Mouse (Mus musculus) right cerebral cortex, postnatal 25 days (tissue): ENCODE results near the gene Cirbp.
"Not testable (repeated sequence)": the region's sequence is repeated elsewhere in the genome, so short reads cannot be mapped to it uniquely, and the experiment has no call there.

Source experiments
- DNase-seq: peaks from one replicate; pipeline ENCODE4 v3.0.0; 2022

Cirbp gene

DNA sequence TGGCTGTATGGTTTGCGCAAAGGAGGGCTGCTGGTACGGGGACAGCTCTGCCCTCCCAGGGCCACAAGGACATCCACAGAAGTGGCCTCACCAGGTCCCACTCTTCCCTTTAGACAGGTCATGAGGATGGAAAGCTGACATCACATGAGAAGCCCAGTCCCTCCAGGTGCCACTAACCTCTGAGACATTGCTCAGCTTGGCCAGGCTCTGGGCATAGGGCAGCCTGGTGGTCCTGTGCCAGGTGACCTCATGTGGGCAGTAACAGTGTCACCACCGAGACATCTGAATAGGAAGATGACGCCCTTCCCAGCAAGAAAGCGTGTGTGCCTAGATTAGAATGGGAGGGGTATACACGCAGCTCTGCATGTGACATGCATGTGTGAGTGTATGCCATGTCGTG, 16.8 kb downstream of the Cirbp start:
- no peak for DNase-seq

DNA sequence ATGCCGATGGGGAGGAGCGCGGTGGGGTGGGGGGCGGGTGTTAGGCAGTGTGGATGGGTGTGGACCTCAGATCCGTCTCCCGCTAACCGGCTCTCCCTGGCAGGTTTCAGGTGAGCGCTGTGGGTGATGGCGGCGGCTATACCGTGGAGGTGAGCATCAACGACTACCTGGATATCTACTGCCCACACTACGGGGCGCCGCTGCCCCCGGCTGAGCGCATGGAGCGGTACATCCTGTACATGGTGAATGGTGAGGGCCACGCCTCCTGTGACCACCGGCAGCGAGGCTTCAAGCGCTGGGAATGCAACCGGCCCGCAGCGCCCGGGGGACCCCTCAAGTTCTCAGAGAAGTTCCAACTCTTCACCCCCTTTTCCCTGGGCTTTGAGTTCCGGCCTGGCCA, 20.9 kb downstream of the Cirbp start:
- DNase-seq: no peak

DNA sequence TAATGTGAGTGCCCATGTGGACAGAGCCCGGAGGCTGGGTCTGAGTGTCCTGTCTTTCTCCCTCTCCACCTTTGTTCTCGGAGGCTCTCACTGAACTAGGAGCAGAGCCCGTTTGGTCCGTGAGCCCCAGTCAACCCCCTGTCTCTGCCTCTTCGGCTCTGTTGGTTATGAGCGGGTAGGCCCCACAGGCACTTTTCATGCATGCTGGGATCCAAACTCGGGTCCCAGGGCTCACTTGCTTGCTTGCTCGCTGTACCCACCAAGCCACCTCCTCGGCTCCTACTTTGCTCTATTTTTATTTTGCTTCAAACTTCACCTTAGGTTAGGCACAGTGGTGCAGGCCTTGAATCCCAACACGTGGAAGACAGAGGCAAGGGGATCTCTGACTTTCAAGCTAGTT, 22.0 kb downstream of the Cirbp start:
- DNase-seq: no peak

DNA sequence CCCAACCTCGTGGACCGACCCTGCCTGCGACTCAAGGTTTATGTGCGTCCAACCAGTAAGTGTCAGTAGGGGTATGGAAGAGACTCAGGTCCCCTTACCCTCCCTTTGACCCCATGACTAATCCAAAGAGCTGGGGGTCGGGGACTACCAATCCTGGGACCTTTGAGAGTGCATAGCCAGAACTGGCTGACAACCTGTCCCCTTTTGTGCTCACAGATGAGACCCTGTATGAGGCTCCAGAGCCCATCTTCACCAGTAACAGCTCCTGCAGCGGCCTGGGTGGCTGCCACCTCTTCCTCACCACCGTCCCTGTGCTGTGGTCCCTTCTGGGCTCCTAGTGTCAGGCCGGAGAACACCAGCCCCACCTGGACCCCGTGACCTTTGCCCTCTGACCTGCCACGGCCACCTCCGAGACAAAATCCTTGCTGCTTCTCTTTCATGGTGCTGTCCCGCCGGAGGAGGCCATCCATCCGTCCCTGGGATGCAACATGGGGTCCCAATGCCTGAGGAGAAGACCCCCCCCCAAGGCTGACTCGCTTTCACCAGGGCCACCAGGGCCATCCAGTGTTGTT, 22.8 kb downstream of the Cirbp start:
- DNase-seq: no peak

DNA sequence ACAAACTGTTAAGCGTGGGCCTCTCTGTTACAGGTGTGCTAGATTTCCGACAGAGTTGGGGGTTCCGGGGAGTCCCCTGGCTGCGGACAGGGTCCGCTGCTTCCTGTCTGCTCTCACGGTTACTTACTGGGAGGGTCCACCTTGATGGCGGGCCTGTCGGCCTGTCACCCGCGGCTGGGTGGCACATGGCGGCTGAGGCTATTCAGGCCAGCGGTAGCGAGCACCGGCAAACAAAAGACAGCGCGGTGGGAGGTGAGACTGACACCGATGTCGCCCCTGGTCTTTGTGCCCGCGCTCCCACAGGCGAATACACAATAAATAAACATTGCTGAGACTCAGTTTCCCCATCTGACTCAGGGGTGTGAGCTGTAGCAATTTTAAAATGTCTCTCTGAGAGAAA, 24.2 kb downstream of the Cirbp start:
- no peak for DNase-seq

DNA sequence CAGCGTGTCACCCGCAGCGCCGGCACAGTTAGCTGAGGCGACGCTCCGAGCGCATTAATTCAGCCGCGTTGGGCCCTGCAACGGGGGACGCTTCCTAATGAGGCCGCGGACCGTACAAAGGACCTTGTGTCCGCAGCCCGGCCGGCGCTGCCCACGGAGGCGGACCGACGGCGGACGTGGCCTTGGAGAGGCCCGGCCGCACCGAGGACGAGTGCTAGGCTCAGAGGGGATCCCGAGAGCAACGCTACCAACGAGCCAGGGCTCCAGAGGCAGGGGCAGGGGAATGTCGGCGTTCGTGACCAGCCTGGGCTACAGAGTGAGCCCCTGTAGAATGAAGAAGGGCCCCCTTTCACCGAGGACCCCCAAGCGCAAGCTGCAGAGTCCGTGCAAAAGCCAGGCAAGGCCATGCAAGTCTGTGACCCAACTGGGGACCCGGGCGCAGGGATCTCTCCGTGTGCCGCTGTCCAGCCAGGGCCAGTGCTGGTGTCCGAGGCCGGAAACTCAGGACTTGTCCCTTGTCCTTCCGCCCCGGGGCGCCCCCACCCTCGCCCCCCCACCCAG, 24.8 kb downstream of the Cirbp start:
- DNase-seq: no peak

DNA sequence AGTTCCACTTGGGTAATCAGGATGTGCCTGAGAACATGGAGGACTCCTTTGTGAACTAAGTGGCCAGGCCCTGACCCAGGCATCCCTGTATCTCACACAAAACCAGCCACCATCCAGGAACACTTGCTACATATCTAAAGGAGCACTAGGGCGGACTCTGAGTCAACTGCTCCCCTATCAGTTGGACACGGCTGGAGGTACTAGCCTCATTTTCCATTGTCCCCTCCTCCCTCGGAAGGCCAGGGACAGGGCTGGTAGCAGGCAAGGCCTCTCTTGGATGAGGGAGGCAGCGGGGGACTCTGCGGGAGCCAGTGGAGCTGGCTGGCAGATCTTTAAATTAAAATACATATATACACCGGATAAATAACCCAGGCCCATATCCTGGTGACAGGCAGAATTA, 28.2 kb downstream of the Cirbp start:
- DNase-seq: no peak

DNA sequence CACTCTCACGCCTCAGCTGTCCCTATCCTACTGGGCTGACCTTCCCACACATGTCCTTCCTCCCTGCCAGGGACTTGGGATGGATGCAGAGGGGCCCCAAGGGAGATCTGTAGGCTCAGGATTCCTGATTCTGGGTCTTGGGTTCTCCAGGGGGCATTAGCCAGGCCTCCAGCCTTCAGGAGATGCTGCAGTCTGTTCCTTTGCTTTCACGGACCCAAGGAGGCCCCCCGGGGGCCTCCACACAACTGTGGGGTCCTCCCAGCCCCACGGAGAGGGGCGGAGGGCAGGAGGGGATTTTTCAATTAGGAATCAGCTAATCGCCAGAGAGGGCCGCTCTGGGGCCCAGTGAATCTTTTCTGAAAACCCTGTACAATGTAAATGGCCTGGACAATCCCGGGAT, 28.7 kb downstream of the Cirbp start:
- DNase-seq: no peak

DNA sequence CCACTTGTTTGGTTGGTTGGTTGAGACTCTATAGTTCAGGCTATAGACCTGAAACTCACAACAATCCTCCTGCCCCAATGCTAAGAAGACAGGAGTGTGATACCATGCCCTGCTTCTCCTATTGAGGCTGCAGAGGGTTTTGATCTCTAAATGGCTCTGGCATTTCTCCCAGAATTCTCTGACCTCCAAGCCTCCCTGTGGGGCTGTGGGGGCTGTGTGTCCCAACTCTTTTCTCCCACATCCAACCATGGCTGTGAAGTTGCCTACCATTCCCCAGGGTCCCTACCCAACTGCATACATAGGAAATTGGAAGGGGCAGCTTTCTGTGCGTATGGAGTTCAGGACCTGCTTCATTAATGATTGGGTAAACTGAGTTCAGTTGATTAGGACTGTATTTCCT, 30.4 kb downstream of the Cirbp start:
- DNase-seq: no peak

DNA sequence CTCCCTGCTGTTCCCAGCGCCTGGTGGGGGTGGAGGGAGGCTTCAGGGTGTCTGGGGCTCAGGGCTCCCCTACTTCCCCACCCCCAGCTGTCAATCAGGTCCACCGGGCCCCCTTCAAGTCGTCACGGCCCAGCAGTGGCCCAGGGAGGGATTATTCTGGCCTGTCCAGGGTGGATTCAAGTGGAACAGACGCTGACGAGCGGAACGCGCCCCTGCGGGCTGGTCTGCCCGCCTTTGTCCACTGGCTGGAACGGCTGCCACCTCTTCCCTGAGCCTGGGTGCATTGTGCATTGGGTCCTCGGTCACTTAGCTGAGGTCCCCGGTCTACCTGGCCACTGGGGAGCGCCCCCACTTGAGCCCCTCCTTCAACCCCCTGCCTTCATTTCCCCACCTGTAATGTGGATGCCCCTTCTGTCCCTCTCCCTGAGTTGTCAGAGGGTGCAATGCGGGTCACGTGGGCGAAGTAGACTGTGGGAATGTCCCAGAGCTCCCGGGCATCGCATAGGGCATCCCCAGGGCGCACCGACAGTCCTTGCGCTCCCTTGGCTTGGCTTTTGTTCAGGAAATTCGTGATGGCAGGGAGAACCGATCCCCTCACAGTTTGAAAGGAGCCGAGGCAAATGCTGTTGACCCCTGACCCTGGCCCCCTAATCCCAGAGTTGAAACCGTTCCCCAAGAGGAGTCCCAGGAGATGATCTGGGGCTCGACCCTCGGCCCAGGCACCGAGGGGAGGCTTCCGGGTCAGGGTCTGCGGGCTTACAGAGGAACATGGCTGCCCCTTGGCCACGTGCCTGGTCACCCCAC, 31.2 kb downstream of the Cirbp start:
- no peak for DNase-seq

DNA sequence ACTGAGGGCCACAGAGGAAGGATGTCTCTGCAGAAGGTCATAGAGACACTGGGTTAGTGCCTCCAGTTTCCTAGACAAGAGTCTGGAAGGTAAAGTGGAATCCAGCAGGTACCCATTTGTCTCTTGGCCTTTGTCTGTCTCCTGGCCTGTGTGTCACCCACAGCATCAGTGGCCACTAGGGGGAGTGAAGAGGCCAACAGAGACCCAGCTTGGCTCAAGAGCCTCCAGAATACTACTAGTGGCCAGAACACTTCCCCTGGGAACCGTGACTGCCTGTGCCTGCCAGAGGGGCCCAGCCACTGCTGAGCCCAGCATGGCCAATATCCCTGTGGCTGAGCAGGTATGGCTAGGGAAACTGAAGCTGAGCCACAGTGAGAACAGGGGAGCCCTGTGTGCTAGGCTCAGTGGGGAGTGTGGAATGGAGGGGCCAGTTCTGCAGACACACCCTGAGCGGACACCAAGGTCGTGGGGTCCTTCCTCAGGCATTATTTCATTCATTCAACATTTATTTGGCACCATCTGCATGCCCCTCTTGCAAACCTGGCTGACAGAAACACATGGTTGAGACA, 33.7 kb downstream of the Cirbp start:
- DNase-seq: peak; percentile 58

DNA sequence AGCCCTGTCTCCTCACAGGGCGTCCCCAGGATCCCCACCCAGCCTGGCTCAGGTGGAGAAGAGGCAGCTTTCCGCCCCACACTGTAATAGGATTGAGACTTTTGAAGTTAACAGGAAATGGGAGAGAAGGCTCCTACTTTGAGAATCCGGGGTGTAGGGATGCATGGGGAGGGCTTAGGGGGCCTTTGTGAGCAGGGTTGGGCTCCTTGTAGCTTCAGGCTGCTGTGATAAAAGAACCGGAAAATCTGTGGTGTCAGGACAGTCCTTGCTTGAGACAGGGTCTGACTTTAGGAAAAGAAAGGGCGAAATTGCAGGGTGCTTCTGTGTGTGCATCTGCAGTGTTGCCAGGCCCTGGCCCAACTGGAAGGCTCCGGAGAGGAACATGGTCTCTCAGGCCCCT, 34.7 kb downstream of the Cirbp start:
- DNase-seq: no peak

DNA sequence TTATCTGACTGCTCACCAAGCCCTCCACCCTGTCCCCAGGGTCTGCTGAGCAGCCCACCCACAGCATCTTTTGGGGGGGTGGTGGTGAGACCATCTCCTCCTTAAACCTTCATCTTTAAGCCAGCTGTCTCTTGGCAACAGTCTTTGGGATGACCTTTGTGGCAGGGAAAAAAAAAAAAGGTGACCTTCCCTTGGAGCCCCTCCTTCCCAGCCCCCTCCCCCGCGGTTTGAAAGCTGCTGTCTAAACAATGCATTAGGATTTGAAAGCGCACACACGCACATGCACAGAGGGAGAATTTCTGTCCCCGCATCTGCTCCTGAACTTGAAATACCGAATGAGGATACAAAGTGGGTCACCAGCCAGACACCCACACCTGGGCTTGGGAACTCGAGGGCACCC, 38.3 kb downstream of the Cirbp start:
- DNase-seq: no peak

DNA sequence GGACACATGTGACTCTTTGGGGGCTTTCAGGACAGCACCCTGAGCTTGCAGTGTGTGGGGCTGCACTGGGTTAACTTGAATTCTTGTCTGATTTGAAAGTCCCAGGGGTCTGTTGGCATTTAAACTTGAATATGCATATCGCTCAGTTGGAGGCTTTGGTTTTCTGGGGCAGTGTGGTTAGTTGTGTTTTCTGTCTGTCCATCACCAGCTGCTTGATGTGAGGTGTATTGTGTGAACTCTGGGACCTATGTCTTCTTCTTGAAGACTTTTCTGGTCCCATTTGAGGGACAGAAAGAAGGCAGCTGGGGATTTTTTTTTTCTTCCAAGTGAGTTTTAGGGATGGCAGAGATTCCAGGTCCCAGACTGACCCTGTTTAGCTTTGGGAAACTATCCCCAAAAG, 41.4 kb downstream of the Cirbp start:
- DNase-seq: no peak

DNA sequence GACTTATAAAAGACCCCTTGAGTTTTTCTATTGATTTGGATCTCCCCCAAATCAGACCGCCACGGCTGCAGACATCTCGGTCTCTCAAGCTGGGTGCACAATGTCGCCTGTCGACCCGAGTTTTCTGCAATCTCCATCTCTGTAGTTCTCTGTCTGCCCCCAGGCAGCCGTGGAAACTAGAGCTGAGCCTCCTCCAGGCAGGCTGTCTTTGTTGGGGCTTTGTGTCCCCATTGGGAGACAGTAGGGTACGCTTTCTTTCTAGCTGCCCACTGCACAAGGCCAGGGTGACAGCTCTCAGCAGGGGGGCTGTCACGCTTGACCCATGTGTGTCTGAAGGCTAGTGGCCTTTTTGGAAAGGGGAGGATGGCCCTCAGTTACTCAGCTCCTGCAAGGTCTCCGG, 41.9 kb downstream of the Cirbp start:
- DNase-seq: no peak

DNA sequence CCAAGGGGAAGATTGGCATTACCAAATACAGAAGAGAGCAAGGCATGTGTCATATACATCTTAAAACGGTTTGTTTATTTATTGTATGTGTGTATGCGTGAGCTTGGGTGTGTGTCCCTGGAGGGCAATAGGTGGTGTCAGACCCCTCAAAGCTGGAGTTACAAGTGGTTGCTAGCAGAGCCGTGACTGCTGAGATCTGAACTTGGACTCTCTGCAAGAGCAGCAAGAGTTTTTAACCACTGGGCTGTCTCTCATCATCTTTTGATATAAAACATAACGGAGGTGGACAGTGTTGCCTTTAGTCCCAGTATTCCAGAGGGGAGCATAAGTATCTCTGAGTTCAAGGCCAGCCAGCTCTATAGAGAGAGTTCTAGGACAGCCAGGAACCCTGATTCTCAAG, 42.5 kb downstream of the Cirbp start:
- no peak for DNase-seq

DNA sequence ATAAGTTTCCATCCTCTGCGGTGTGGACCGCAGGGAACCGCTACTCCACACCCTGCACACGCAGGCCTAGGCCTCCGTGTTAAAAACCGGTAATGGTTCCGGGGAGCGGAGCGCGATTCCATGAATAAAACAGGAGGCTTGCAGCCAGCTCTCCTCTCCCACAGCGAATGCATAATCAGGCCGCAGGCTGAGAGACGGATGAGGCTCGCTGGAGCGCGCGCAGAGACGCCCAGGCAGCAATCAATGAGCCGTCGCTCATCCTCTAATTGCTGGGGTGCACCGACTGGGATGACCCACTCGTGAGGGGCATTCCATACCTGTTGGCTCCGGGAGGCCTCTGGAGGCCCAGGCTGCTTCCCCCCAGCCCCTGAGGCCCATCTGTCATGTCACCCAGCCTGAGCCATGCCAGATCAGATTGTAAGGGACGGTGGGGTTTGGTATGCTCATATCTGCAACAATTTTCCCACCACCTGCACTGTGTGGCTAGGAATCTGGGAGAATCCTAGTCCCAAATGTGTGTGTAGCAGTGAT, 43.1 kb downstream of the Cirbp start:
- no peak for DNase-seq

DNA sequence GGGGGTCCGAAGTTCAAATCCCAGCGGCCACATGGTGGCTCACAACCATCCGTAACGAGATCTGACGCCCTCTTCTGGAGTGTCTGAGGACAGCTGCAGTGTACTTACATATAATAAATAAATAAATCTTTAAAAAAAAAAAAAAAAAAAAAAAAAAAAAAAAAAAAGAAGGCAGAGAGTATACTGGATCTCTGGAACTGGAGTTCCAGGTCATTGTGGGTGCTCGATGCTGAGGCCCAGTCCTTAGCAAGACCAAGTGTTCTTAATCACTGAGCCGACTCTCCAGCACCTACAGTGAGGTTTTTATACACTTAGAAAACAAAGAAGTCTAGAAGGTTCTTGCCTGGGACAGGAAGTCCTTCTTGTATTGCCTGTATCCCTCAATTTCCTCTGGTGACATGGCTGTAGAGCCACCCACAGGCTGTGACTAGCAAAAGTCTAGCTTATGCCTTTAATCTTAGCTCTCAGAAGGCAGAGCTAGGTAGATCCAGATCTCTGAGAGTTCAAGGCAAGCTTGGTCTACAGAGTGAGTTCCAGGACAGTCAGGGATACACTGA, 45.8 kb downstream of the Cirbp start:
- DNase-seq: not testable (repeated sequence)

DNA sequence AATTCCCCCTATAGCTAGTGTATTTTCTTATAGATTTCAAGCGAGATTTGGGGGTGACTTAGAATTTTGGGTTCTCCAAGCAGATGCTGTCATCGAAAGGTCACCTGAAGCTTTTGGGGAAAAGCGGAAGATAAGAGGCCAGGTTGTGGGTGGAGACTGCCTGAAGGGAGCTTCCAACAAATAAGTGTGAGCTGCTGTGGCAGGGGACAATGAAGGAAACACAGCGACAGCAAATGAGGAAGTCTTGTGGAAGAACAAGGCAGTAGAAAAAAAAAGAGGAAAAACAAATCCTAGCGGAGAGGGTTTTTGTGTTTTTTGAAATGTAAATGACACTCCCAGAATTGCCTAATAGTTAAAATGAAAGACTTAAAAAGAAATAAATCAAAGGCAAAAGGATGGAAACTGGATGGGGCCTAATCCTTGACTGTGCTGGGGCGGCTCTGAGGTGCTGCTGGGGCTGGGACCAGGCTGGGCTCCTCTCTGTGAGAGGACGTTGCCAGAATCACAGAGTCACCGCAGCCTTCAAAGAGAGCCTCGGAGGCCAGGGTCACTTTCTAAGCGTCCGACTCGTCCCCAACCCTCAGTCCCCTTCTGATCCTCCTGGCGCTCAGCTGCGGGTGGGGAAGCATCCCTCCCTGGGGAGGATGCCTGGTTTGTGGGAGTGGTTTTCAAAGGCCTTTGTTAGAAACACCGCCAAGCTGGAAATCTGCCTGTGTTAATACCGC, 49.4 kb downstream of the Cirbp start:
- DNase-seq: no peak

DNA sequence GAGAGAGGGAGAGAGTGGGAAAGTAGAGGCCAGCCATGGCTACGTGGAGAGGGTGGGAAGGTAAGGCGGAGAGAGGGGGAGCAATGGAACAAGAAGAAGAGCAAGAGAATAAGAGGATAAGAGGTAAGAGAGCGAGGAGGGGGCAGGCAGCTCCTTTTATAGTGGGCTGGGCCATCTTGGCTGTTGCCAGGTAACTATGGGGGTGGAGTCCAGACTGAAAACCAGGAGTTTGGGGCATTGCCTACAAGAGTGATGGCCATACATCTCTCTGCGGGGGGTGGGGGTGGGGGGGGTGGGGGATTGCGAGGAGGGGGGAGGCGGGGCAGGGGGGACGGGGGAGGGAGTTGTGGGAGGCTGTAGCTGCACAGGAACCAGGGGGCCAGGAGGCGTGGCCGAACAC, 54.9 kb downstream of the Cirbp start:
- DNase-seq: no peak
